Mouse (Mus musculus): ENCODE measurements around the gene Ppp1r16b. TPM values are rescaled to one million over a fixed set of nuclear protein-coding genes. Genes with fewer than 3 reads are reported as not detected.

Ppp1r16b gene
- total and polyA plus RNA-seq, 3 experiments, result under 0.01 to 0.67 TPM; not detected in 1

DNA sequence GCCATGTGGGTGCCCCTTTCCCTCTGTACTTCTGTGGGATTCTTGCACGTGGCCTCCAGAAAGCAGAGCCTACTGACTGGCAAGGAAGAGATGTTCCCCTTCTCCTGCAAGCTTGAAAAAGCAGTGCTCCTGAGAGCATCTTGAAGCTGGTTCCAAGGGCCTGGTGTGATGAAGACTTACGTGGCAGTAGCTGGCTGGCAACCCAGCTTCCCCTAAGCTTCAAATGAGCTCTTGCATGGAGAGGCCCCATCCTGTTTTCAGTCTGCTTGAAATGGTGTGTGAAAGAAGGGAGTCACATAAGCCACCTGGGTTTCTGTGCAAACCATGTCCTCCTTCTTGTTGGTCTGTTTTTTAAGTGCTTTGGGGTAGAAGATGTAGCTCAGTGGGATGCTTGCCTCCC, 22.6 kb upstream of the Ppp1r16b start:
- Histone ChIP-seq H3K79me2 (ENCODE audit: control insufficient read depth, insufficient read depth, low read length, poor library complexity) (no peaks in the 10 kb centered on the region), H3K36me3 (ENCODE audit: control insufficient read depth in 1 of 2, insufficient read depth in 2 of 2, low read length in 2 of 2) (no peaks in the 10 kb centered on the region), H3K27me3 (ENCODE audit: control insufficient read depth in 1 of 2, insufficient read depth in 2 of 2, low read length in 2 of 2) (no peaks in the 10 kb centered on the region), H3K27ac (ENCODE audit: control insufficient read depth, low read depth, low read length) (no peak overlapping the region), H3K9ac (ENCODE audit: control insufficient read depth, low read depth, low read length, poor library complexity, severe bottlenecking) (no peak overlapping the region), H3K9me3 (replicated peaks; ENCODE audit: insufficient read depth, low read length) (no peaks in the 10 kb centered on the region), H3K4me1 (ENCODE audit: control insufficient read depth in 1 of 2, insufficient read depth in 2 of 2, low read length in 2 of 2) (no peaks in the 10 kb centered on the region), H3K4me3 (ENCODE audit: control insufficient read depth in 1 of 2, insufficient read depth in 1 of 2, low read depth in 2 of 2, low read length in 2 of 2) (no peak overlapping the region)
- no peak for DNase-seq (ENCODE audit: low read depth, low spot score)
- TF ChIP-seq POLR2A (IDR thresholded peaks at IDR 0.05; ENCODE audit: control insufficient read depth in 1 of 2, insufficient read depth in 1 of 2, low read depth in 1 of 2, low read length in 2 of 2, poor library complexity in 1 of 2), result no peak
- no peak for TF ChIP-seq SMC3 (IDR thresholded peaks at IDR 0.05; ENCODE audit: low read depth, low read length)
- no peak for TF ChIP-seq EP300 (IDR thresholded peaks at IDR 0.05; ENCODE audit: low read depth in 1 of 2, low read length in 2 of 2)

DNA sequence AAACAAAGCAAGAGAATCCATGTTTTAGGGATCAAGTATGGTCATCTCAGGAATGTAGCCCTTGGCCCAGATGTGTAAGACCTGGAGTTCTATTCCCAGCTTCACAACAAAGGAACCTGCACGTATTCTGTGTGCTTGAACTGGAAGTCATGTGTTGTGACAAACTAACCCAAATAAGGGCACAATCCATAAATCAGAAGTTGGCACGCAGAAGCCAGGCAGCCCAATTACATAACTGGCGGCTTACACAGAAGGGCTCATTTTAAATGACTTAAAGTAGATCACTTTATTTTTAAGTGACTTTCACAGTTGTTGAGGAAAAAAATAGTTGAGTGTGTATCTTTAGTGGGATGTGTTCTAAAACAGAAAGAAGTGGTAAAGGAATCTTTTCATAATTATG, 21.4 kb upstream of the Ppp1r16b start:
- Histone ChIP-seq H3K27me3 (ENCODE audit: control insufficient read depth in 1 of 2, insufficient read depth in 2 of 2, low read length in 2 of 2) (no peaks in the 10 kb centered on the region), H3K79me2 (ENCODE audit: control insufficient read depth, insufficient read depth, low read length, poor library complexity) (no peaks in the 10 kb centered on the region), H3K27ac (ENCODE audit: control insufficient read depth, low read depth, low read length) (no peak overlapping the region), H3K4me3 (ENCODE audit: control insufficient read depth in 1 of 2, insufficient read depth in 1 of 2, low read depth in 2 of 2, low read length in 2 of 2) (no peak overlapping the region), H3K4me1 (ENCODE audit: control insufficient read depth in 1 of 2, insufficient read depth in 2 of 2, low read length in 2 of 2) (no peaks in the 10 kb centered on the region), H3K36me3 (ENCODE audit: control insufficient read depth in 1 of 2, insufficient read depth in 2 of 2, low read length in 2 of 2) (no peaks in the 10 kb centered on the region), H3K9me3 (replicated peaks; ENCODE audit: insufficient read depth, low read length) (no peaks in the 10 kb centered on the region), H3K9ac (ENCODE audit: control insufficient read depth, low read depth, low read length, poor library complexity, severe bottlenecking) (no peak overlapping the region)
- no peak for DNase-seq (ENCODE audit: low read depth, low spot score)
- no peak for TF ChIP-seq USF1 (IDR thresholded peaks at IDR 0.05; ENCODE audit: low read depth, low read length)
- TF ChIP-seq ZMIZ1 (IDR thresholded peaks at IDR 0.05; ENCODE audit: low read depth, low read length), result no peak
- TF ChIP-seq NELFE (IDR thresholded peaks at IDR 0.05; ENCODE audit: low read depth, low read length), result no peak
- no peak for TF ChIP-seq SMC3 (IDR thresholded peaks at IDR 0.05; ENCODE audit: low read depth, low read length)

- Histone ChIP-seq H3K4me1 (ENCODE audit: control insufficient read depth in 1 of 2, insufficient read depth in 2 of 2, low read length in 2 of 2) (no peaks in the 10 kb centered on the region), H3K27me3 (ENCODE audit: control insufficient read depth in 1 of 2, insufficient read depth in 2 of 2, low read length in 2 of 2) (no peaks in the 10 kb centered on the region), H3K27ac (ENCODE audit: control insufficient read depth, low read depth, low read length) (no peak overlapping the region), H3K36me3 (ENCODE audit: control insufficient read depth in 1 of 2, insufficient read depth in 2 of 2, low read length in 2 of 2) (no peaks in the 10 kb centered on the region), H3K79me2 (ENCODE audit: control insufficient read depth, insufficient read depth, low read length, poor library complexity) (no peaks in the 10 kb centered on the region), H3K9ac (ENCODE audit: control insufficient read depth, low read depth, low read length, poor library complexity, severe bottlenecking) (no peak overlapping the region), H3K9me3 (replicated peaks; ENCODE audit: insufficient read depth, low read length) (no peaks in the 10 kb centered on the region), H3K4me3 (ENCODE audit: control insufficient read depth in 1 of 2, insufficient read depth in 1 of 2, low read depth in 2 of 2, low read length in 2 of 2) (no peak overlapping the region)
- TF ChIP-seq POLR2AphosphoS5 (IDR thresholded peaks at IDR 0.05; ENCODE audit: borderline replicate concordance, low read depth, low read length) (no peak), MAZ (IDR thresholded peaks at IDR 0.05; ENCODE audit: low read depth, low read length) (no peak), USF1 (IDR thresholded peaks at IDR 0.05; ENCODE audit: low read depth, low read length) (no peak), SIN3A (IDR thresholded peaks at IDR 0.05; ENCODE audit: low read length) (no peak), ETS1 (IDR thresholded peaks at IDR 0.05; ENCODE audit: low read depth, low read length) (no peak)
- DNase-seq (ENCODE audit: low read depth, low spot score), result no peak
Observed at GRCm38 (mm10) chr2:158651159-158651908, 13.9 kb upstream of the Ppp1r16b start.
